Mouse (Mus musculus) lung, postnatal 14 days (tissue): ENCODE measurements around the gene Mical3.

Experiments used
- DNase-seq: peaks from one replicate; pipeline ENCODE4 v3.0.0; 2021

Gene Mical3

GRCm38 (mm10) chr6:120894524-120894923 lies 236.3 kb downstream of the Mical3 start:
- no peak for DNase-seq

GRCm38 (mm10) chr6:120894089-120894488 lies 236.7 kb downstream of the Mical3 start:
- DNase-seq: no peak

GRCm38 (mm10) chr6:120886696-120887095 lies 244.1 kb downstream of the Mical3 start:
- DNase-seq: no peak

GRCm38 (mm10) chr6:120884436-120884835 lies 246.4 kb downstream of the Mical3 start:
- DNase-seq: no peak
